Mouse (Mus musculus) skeletal muscle tissue, adult 2 months (tissue): Measurements from ENCODE around the gene Rap1a.

Experiments used
- DNase-seq: peaks from one replicate; pipeline ENCODE4 v3.0.0-alpha.2; 2012; ENCODE audit warnings: low read depth, low spot score

Gene Rap1a

GRCm38 (mm10) chr3:105801191-105802166 lies at the start of gene Rap1a:
Rap1a (minus strand) TSS chr3:105801336.
- peak; percentile 68 for DNase-seq

- DNase-seq: no peak
Observed at GRCm38 (mm10) chr3:105846294-105847069, 45.3 kb upstream of the Rap1a start.

- DNase-seq: no peak
Observed at GRCm38 (mm10) chr3:105839836-105840235, 38.7 kb upstream of the Rap1a start.

GRCm38 (mm10) chr3:105838655-105839054 lies 37.5 kb upstream of the Rap1a start:
- no peak for DNase-seq

- no peak for DNase-seq
Observed at GRCm38 (mm10) chr3:105836883-105837282, 35.7 kb upstream of the Rap1a start.

- DNase-seq: no peak
Observed at GRCm38 (mm10) chr3:105835875-105836274, 34.7 kb upstream of the Rap1a start.

- no peak for DNase-seq
Observed at GRCm38 (mm10) chr3:105831584-105831983, 30.4 kb upstream of the Rap1a start.

- peak; percentile 88 for DNase-seq
Observed at GRCm38 (mm10) chr3:105825501-105826161, 24.5 kb upstream of the Rap1a start.

- no peak for DNase-seq
Observed at GRCm38 (mm10) chr3:105824704-105825103, 23.6 kb upstream of the Rap1a start.

- DNase-seq: no peak
Observed at GRCm38 (mm10) chr3:105824103-105824502, 23.0 kb upstream of the Rap1a start.

GRCm38 (mm10) chr3:105823609-105824008 lies 22.5 kb upstream of the Rap1a start:
- no peak for DNase-seq

- DNase-seq: no peak
Observed at GRCm38 (mm10) chr3:105821504-105821903, 20.4 kb upstream of the Rap1a start.

- DNase-seq: no peak
Observed at GRCm38 (mm10) chr3:105820272-105820671, 19.1 kb upstream of the Rap1a start.

- DNase-seq: no peak
Observed at GRCm38 (mm10) chr3:105818130-105819004, 17.2 kb upstream of the Rap1a start.

GRCm38 (mm10) chr3:105816089-105816488 lies 15.0 kb upstream of the Rap1a start:
- DNase-seq: no peak

- DNase-seq: no peak
Observed at GRCm38 (mm10) chr3:105815236-105815904, 14.2 kb upstream of the Rap1a start.

- DNase-seq: no peak
Observed at GRCm38 (mm10) chr3:105811146-105811545, 10.0 kb upstream of the Rap1a start.

GRCm38 (mm10) chr3:105808179-105809037 lies 7.3 kb upstream of the Rap1a start:
- DNase-seq: no peak

- no peak for DNase-seq
Observed at GRCm38 (mm10) chr3:105807672-105808071, 6.5 kb upstream of the Rap1a start.
